In the genomic region with DNA sequence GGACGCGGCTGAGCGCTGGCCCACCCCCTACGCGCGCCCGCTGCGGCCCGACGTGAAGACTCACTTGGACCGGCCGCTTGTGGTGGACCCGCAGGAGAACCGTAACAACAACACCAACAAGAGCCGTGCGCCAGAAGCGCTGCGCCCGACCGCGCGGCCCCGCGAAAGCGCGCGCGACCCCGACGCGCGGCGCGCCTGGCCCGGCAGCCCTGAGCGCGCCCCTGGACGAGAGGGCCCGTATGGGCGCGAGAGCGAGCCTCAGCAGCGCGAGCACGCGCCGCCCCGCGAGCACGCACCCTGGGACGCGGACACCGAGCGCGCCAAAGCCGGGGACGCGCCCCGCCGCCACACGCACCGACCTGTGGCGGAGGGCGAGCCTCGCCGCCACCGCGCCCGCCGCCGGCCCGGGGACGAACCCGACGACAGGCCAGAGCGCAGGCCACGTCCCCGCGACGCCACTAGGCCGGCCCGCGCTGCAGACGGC, we compare ENCODE assay signal across 8 mouse cellular contexts.
DNase-seq lines count a peak whose midpoint lies in the region; ATAC-seq lines count a peak whose summit lies in the region.

No protein-coding gene starts in this region.

- H3K36me3 ChIP-seq in heart, embryonic 12.5 days: no peaks in the 10 kb centered on the region
- H3K36me3 ChIP-seq in embryonic facial prominence, embryonic 13.5 days: no peaks in the 10 kb centered on the region
- no peaks in the 10 kb centered on the region for H3K36me3 ChIP-seq in neural tube, embryonic 14.5 days (ENCODE audit: control insufficient read depth, insufficient read depth, low read length)

- no peaks in the 10 kb centered on the region for H3K9me3 ChIP-seq in heart, embryonic 12.5 days (replicated peaks)
- no peaks in the 10 kb centered on the region for H3K9me3 ChIP-seq in embryonic facial prominence, embryonic 13.5 days
- no peaks in the 10 kb centered on the region for H3K9me3 ChIP-seq in neural tube, embryonic 14.5 days (ENCODE audit: control insufficient read depth, low read length)

- H3K4me3 ChIP-seq in heart, embryonic 12.5 days: peak overlapping the region; percentile 59
- H3K4me3 ChIP-seq in embryonic facial prominence, embryonic 13.5 days: peak overlapping the region; percentile 50
- H3K4me3 ChIP-seq in neural tube, embryonic 14.5 days (ENCODE audit: low read depth, low read length): peak overlapping the region; percentile 28

- peaks cover 83% of the 10 kb centered on the region for H3K27me3 ChIP-seq in heart, embryonic 12.5 days (replicated peaks)
- H3K27me3 ChIP-seq in embryonic facial prominence, embryonic 13.5 days: peaks cover 91% of the 10 kb centered on the region
- H3K27me3 ChIP-seq in neural tube, embryonic 14.5 days (ENCODE audit: control insufficient read depth, insufficient read depth, low read length): peaks cover 32% of the 10 kb centered on the region

- DNase-seq in heart, adult 18-20 months: no peak
- peak; percentile 81 for DNase-seq in ES-CJ7 (ENCODE audit: low read depth, low spot score)
- DNase-seq in layer of hippocampus, postnatal 14 days (ENCODE audit: low spot score in 2 of 2): peak; percentile 47 to 48
- no peak for DNase-seq in spleen, adult 12 weeks (ENCODE audit: low spot score)
- DNase-seq in c-Kit-positive CD71-positive TER-119-positive erythroid progenitor cells, embryonic 14.5 days (ENCODE audit: low spot score): no peak

- peak overlapping the region; percentile 89 for H3K4me2 ChIP-seq in heart, embryonic 12.5 days
- peak overlapping the region; percentile 75 for H3K4me2 ChIP-seq in embryonic facial prominence, embryonic 13.5 days
- peak overlapping the region; percentile 47 for H3K4me2 ChIP-seq in neural tube, embryonic 14.5 days (ENCODE audit: low read depth, low read length)

- peak overlapping the region; percentile 14 for H3K9ac ChIP-seq in heart, embryonic 12.5 days
- H3K9ac ChIP-seq in embryonic facial prominence, embryonic 13.5 days: peak overlapping the region; percentile 54; the same call in 1 of the 2 replicates
- 0 out of 2 replicates have a peak overlapping the region, but pooled peaks have one; percentile 7 for H3K9ac ChIP-seq in neural tube, embryonic 14.5 days (replicated peaks; ENCODE audit: low read depth, low read length)

- H3K4me1 ChIP-seq in heart, embryonic 12.5 days (replicated peaks): peaks cover 5% of the 10 kb centered on the region
- peaks cover 12% of the 10 kb centered on the region for H3K4me1 ChIP-seq in embryonic facial prominence, embryonic 13.5 days
- H3K4me1 ChIP-seq in neural tube, embryonic 14.5 days (ENCODE audit: control insufficient read depth, insufficient read depth, low read length): 0 out of 2 replicates have a peak, but pooled peaks cover 3% of the 10 kb centered on the region

- H3K27ac ChIP-seq in heart, embryonic 12.5 days (ENCODE audit: poor library complexity, severe bottlenecking): no peak overlapping the region
- no peak overlapping the region for H3K27ac ChIP-seq in embryonic facial prominence, embryonic 13.5 days
- H3K27ac ChIP-seq in neural tube, embryonic 14.5 days (ENCODE audit: low read depth, low read length): no peak overlapping the region

- under 1% methylated on average over 84 of the region's 84 CpGs for WGBS in heart, embryonic 12.5 days
- 1% methylated on average over 84 of the region's 84 CpGs for WGBS in embryonic facial prominence, embryonic 13.5 days
- 1% methylated on average over 81 of the region's 84 CpGs for WGBS in neural tube, embryonic 14.5 days

- ATAC-seq in heart, embryonic 12.5 days (ENCODE audit: insufficient number of reproducible peaks, low FRiP score): no peak
- ATAC-seq in embryonic facial prominence, embryonic 13.5 days (ENCODE audit: insufficient number of reproducible peaks, insufficient read depth, low FRiP score, low TSS enrichment, low read depth): no peak
- ATAC-seq in neural tube, embryonic 14.5 days (ENCODE audit: low read depth): 0 out of 2 replicates have a peak, but pooled peaks have one; percentile 16

Comparison
In these comparisons a context has a peak if more than half of its experiments do, and no peak if none do; other contexts are left out.
1. DNase-seq: peak in ES-CJ7 (single experiment) and layer of hippocampus, postnatal 14 days (2 of 2); none in heart, adult 18-20 months (0 of 2), spleen, adult 12 weeks (single experiment) and c-Kit-positive CD71-positive TER-119-positive erythroid progenitor cells, embryonic 14.5 days (single experiment).
2. Peak in every context shown above with its lines, with median percentiles within 50 percentile points of each other: H3K4me2 ChIP-seq, H3K4me3 ChIP-seq and H3K9ac ChIP-seq.